Mouse (Mus musculus): ENCODE data around the gene Zbtb40. TPM values are rescaled to one million over a fixed set of nuclear protein-coding genes. Genes with fewer than 3 reads are reported as not detected.

The Zbtb40 gene
- polyA plus RNA-seq, 1 experiment from 2014 or later = 2.4 TPM

DNA sequence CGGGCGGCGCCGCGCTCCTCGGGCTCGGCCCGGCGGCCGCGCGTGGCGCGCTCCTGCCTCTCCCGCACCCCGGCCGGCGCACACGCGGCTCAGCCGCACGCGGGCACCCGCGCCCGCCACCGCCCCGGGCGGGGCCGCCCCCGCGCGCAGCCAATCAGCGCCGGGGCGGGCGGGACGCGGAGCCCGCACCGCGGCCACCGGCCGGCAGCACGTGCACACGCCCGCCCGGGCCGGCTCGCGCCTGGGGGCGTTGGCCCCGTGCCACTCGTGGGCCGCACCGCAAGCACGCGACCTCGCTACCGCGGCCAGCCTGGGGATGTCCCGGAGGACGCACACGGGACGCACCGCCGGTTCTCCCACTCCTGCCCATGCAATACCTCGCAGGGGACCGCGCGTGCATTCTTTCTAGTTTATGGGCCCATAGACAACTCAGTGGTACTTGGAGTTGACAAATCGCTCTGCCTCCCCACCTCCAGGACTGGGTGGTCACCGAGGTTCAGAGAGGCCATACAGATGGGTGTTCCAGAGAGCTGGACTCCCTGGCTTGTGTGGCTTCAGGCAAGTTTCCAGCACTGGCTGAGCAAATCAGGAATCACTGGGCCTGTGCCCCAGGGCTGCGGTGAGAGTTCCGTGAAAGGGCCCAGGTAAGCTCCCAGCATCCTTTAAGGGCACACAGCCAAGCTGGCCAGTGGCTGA, 91.7 kb downstream of the Zbtb40 start, which contains the start of gene Epha8:
Gene Epha8, minus strand, starts transcription at position 66 of the 696 bp plus-strand sequence.
- H3K9me3 ChIP-seq (replicated peaks) = no peaks in the 10 kb centered on the region
- peak within 1 kb of the TSS; percentile 75 for H3K4me2 ChIP-seq
- ATAC-seq (replicated peaks; ENCODE audit: insufficient number of reproducible peaks, insufficient read depth, low FRiP score, low read depth) = no peak
- no peak within 1 kb of the TSS for H3K27ac ChIP-seq
- WGBS = 3% methylated on average over 48 of the region's 75 CpGs
- H3K36me3 ChIP-seq = no peaks in the 10 kb centered on the region
- H3K4me3 ChIP-seq = peak within 1 kb of the TSS; percentile 42
- peaks cover 7% of the 10 kb centered on the region for H3K4me1 ChIP-seq (replicated peaks)
- no peak within 1 kb of the TSS for H3K9ac ChIP-seq
- peaks cover 97% of the 10 kb centered on the region for H3K27me3 ChIP-seq

DNA sequence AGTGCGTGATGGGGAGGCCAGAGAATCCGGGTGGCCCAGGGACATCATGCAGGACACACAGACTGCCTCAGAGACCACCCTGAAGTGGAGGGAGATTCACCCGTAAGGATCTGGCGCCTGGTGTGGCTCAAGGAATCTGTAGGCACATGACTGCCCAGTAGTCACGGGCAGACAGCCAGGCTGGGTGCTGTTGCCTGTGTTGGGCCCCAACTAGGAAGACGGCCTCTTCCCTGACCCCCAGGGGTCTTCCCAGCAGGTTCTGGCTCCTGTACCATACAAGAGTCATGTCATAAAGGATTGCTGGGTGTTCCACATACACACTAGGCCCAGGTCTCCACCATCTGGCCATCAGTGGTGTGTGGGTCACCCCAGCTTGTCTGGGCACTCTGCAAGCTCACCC, 94.0 kb downstream of the Zbtb40 start:
- ATAC-seq (replicated peaks; ENCODE audit: insufficient number of reproducible peaks, insufficient read depth, low FRiP score, low read depth) = no peak
- peaks cover 99% of the 10 kb centered on the region for H3K27me3 ChIP-seq
- no peak overlapping the region for H3K4me3 ChIP-seq
- 54% methylated on average over 6 of the region's 6 CpGs for WGBS
- no peaks in the 10 kb centered on the region for H3K36me3 ChIP-seq
- H3K27ac ChIP-seq = no peak overlapping the region
- H3K4me1 ChIP-seq (replicated peaks) = peaks cover 7% of the 10 kb centered on the region
- no peak overlapping the region for H3K9ac ChIP-seq
- H3K4me2 ChIP-seq = no peak overlapping the region
- no peaks in the 10 kb centered on the region for H3K9me3 ChIP-seq (replicated peaks)

DNA sequence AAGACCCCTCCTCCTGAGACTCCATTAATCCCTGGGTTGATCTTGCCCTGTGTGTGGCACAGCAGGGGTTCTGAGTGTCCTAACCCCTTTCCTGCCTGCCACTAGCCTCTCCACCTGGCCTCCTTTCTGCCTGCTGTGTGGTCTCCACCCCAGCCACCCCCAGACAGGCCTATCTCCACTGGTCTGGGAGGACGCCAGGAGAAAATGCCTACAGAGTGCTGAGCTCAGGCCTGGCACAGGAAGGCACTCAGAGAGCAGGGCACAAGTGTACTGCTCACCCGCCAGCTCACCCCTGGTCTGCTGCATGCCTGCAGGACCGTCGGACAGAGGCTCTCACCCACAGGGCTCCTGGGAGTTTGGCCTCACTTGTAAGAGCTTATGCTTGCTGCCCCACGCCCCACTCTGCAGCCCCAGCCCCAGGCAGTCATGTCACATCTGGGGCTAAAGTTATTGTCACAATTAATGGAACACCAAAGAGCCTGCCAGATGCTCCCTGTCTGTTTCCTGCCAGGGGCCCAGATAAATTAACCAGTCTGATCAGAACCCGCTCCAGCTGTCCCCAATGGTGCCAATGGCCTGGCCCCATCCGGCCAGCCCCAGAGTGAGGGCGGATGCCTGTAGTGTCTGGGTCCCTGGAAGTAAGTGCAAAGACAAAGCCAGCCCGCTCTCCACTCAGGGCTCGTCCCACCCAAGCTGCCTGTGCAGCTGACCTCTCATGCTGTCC, 99.2 kb downstream of the Zbtb40 start:
- no peak overlapping the region for H3K27ac ChIP-seq
- H3K4me3 ChIP-seq = no peak overlapping the region
- H3K9me3 ChIP-seq (replicated peaks) = no peaks in the 10 kb centered on the region
- peaks cover 96% of the 10 kb centered on the region for H3K27me3 ChIP-seq
- no peaks in the 10 kb centered on the region for H3K36me3 ChIP-seq
- H3K9ac ChIP-seq = no peak overlapping the region
- no peaks in the 10 kb centered on the region; the same call in 1 of the 2 replicates for H3K4me1 ChIP-seq (replicated peaks)
- 38% methylated on average over 10 of the region's 10 CpGs for WGBS
- peak; percentile 28; the same call in 1 of the 2 replicates for ATAC-seq (replicated peaks; ENCODE audit: insufficient number of reproducible peaks, insufficient read depth, low FRiP score, low read depth)
- no peak overlapping the region for H3K4me2 ChIP-seq

DNA sequence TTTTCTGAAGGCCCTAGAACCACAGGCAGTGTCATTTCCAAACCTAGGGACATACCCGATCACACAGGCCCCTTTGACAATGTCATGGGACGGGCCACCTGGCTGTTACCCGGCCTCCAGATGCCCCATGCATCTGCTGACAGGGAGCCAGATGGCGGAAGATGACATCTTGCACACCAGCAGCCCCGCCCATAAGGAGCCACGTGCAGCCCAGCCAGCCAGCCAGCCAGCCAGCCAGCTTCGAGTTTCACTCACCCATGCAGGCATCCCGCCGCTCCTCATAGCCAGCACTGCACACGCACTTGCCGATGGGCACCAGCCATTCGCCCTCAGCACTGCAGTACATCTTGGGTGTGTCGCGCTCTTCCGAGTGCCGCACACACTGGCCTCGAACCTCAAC, 103.2 kb downstream of the Zbtb40 start:
- Histone ChIP-seq H3K9ac (no peak overlapping the region), H3K4me3 (no peak overlapping the region), H3K36me3 (no peaks in the 10 kb centered on the region), H3K27me3 (peaks cover 96% of the 10 kb centered on the region), H3K27ac (no peak overlapping the region), H3K4me2 (no peak overlapping the region), H3K4me1 (replicated peaks) (peaks cover 9% of the 10 kb centered on the region), H3K9me3 (replicated peaks) (no peaks in the 10 kb centered on the region)
- WGBS = 64% methylated on average over 17 of the region's 17 CpGs
- ATAC-seq (replicated peaks; ENCODE audit: insufficient number of reproducible peaks, insufficient read depth, low FRiP score, low read depth) = no peak

DNA sequence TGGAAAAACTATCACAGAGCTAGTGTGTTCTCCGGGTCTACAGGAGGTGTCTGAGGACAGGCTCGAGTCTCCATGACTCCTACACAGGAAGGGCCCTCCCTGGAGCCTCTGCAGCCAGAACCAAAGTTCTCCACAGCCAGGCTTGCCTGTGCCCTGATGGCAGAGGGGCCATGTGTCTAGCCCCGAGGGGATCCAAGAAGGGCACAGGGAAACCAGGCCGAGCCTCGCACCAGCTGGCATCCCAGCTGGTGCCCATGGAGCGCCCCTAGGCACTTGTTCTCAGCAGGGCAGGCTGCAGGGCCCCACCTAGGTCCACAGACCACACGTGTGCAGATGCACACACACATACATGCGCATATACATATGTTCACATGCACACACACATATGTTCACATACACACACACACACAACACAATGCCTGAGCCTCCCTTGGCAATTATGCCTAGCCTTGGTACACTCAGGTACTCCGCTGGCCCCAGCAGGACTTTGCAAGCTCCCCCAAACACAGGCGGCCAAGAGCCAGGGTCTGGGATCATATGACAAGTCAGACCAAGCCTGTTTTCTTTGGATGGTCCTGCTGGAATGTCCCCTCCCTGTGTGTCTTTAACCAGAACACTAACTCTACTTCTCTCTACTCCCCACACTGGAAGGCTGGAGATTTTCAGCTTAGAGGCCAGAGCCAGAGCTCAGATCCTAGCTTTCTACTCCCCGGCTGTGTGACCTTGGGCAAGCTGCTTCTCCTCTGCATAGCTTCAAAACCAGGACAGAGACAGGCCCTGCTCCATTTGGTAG, 103.8 kb downstream of the Zbtb40 start:
- H3K4me2 ChIP-seq = no peak overlapping the region
- peaks cover 9% of the 10 kb centered on the region for H3K4me1 ChIP-seq (replicated peaks)
- H3K9ac ChIP-seq = no peak overlapping the region
- H3K4me3 ChIP-seq = no peak overlapping the region
- no peak overlapping the region for H3K27ac ChIP-seq
- peaks cover 96% of the 10 kb centered on the region for H3K27me3 ChIP-seq
- no peaks in the 10 kb centered on the region for H3K36me3 ChIP-seq
- no peak for ATAC-seq (replicated peaks; ENCODE audit: insufficient number of reproducible peaks, insufficient read depth, low FRiP score, low read depth)
- no peaks in the 10 kb centered on the region for H3K9me3 ChIP-seq (replicated peaks)
- 76% methylated on average over 11 of the region's 11 CpGs for whole genome bisulfite sequencing

DNA sequence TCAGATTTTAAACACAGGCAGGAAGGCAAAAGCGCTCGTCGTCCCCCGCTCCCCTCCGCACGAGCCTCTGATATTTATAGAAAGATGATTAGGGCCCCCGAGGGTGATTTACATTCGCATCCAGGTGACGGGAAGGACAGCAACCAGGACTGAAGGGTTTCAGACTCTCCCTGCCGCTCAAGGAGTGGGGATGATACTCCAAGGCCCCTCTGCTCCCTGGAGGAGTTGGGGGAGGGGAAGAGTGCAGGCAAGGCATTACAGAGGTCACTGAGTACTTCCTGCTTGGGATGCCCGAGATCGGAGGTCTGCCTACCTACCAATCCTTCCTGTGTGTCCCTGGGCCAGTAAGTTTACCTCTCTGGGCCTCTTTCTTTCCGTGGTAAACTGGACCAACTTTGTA, 105.4 kb downstream of the Zbtb40 start:
- H3K27me3 ChIP-seq = peaks cover 100% of the 10 kb centered on the region
- no peak for ATAC-seq (replicated peaks; ENCODE audit: insufficient number of reproducible peaks, insufficient read depth, low FRiP score, low read depth)
- H3K4me2 ChIP-seq = peak overlapping the region; percentile 41
- H3K36me3 ChIP-seq = no peaks in the 10 kb centered on the region
- H3K4me3 ChIP-seq = no peak overlapping the region
- H3K27ac ChIP-seq = no peak overlapping the region
- 16% methylated on average over 13 of the region's 13 CpGs for WGBS
- H3K9ac ChIP-seq = no peak overlapping the region
- peaks cover 9% of the 10 kb centered on the region for H3K4me1 ChIP-seq (replicated peaks)
- H3K9me3 ChIP-seq (replicated peaks) = no peaks in the 10 kb centered on the region

DNA sequence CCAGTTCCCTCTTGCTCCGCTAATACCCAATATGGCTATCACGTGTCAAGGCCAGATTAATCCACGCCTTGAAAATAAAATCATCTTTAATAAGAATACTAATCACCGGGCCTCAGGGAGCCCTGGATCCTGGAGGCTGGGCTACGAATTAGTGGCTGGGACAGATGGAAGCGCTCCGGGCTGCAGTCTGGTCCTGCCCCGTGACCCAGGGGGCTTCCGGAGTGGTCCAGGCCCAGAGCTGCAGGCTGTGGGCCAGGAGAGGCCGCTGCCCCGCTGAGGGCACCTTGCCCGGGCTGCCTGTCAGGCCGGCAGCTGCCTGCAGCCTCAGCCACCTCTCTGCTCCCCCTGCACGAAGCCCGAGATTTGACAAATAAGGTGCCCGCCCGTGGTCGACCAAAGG, 105.8 kb downstream of the Zbtb40 start:
- no peak for ATAC-seq (replicated peaks; ENCODE audit: insufficient number of reproducible peaks, insufficient read depth, low FRiP score, low read depth)
- Histone ChIP-seq H3K4me3 (no peak overlapping the region; the same call in 1 of the 2 replicates), H3K4me2 (peak overlapping the region; percentile 41), H3K27me3 (peaks cover 100% of the 10 kb centered on the region), H3K4me1 (replicated peaks) (peaks cover 9% of the 10 kb centered on the region), H3K9ac (no peak overlapping the region), H3K27ac (no peak overlapping the region), H3K36me3 (no peaks in the 10 kb centered on the region), H3K9me3 (replicated peaks) (no peaks in the 10 kb centered on the region)
- 18% methylated on average over 18 of the region's 18 CpGs for WGBS

DNA sequence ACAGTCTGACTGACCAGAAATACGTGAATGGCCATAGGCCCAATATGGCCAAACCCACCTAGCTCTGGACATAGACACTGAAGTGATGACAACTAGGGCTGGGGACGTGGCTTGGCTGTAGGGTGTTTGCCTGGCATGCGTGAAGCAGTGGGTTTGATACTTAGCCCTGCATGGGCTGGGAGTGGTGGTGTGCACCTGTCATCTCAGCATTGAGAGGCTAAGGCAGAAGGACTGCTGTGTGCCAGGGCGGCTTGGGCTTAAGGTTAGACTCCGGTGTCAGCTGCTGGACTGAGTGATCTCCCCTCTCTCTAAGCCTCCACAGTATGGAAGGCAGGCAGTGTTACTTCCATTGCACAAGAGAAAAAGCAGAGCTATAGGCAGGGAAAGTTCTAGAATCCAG, 110.7 kb downstream of the Zbtb40 start:
- H3K4me1 ChIP-seq (replicated peaks) = peaks cover 13% of the 10 kb centered on the region
- no peaks in the 10 kb centered on the region for H3K9me3 ChIP-seq (replicated peaks)
- H3K27me3 ChIP-seq = peaks cover 81% of the 10 kb centered on the region
- H3K36me3 ChIP-seq = no peaks in the 10 kb centered on the region
- H3K27ac ChIP-seq = no peak overlapping the region
- no peak for ATAC-seq (replicated peaks; ENCODE audit: insufficient number of reproducible peaks, insufficient read depth, low FRiP score, low read depth)
- H3K4me2 ChIP-seq = no peak overlapping the region
- WGBS = 74% methylated on average over 5 of the region's 5 CpGs
- no peak overlapping the region for H3K4me3 ChIP-seq
- H3K9ac ChIP-seq = no peak overlapping the region

DNA sequence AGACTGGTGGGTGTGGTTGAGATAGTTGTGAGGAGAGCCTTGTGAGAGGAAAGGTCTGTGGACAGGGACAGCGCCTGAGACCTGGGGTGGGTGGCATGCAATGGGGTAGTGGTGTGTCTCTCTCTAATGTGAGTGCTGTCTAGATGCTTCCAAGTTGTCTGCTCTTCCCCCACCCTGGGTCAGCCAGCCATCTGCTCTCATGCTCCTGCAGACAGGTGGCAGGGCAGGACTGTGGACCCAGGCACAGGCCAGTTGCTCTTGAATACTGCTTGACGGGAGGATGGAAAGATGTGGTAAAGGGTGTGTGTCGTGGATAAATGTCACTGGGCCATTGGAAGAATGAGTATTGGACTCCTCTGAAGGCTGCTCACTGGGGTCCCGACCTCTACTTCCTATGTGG, 111.3 kb downstream of the Zbtb40 start:
- H3K4me3 ChIP-seq = no peak overlapping the region
- H3K9ac ChIP-seq = no peak overlapping the region
- no peak for ATAC-seq (replicated peaks; ENCODE audit: insufficient number of reproducible peaks, insufficient read depth, low FRiP score, low read depth)
- H3K9me3 ChIP-seq (replicated peaks) = no peaks in the 10 kb centered on the region
- H3K4me2 ChIP-seq = no peak overlapping the region
- H3K4me1 ChIP-seq (replicated peaks) = peaks cover 8% of the 10 kb centered on the region
- peaks cover 81% of the 10 kb centered on the region for H3K27me3 ChIP-seq
- no peaks in the 10 kb centered on the region for H3K36me3 ChIP-seq
- H3K27ac ChIP-seq = no peak overlapping the region
- WGBS = 68% methylated on average over 4 of the region's 4 CpGs

DNA sequence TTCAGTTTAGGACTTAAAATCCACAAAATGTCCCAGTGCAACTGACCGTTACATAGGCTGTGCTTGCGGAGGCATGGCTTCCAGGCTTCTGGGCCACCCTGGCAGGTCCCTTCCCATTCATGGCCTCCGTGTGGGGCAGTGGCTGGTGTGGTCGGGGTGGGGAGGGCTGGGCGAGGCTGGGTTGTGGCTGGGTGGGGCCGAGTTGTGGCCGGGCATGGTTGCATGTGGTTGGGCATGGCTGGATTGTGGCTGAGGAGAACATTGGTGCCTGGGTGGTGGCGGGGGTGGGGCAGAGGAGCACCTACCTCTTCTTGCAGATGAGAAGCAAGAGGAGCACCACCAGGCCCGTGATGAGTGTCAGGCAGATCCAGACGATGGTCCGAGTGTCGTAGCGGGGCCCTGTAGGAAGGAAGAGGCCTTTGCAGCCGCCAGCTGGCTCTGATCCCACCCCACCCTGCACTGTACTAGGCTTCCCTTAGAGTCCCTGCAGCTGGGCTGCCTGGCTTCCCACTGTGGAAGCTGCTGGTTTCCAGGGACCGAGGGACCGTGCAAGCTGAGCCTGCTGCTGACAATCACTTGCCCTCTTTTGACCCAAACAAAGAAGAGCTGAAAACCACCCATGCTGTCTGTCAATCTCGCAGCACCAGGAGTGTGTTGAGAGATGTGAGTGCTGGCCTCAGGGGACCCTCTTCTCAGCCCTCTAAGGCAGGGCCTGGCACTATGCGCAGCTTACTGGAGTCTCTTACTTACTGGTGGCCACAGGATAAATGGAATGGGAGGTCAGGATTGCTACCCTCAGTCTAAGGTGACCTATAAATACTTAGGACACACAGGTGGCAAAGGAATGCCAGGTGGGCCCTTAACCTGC, 113.6 kb downstream of the Zbtb40 start:
- ATAC-seq (replicated peaks; ENCODE audit: insufficient number of reproducible peaks, insufficient read depth, low FRiP score, low read depth) = 0 out of 2 replicates have a peak, but pooled peaks have one; percentile 16

More for the DNA sequence above, 113.6 kb downstream of the Zbtb40 start:
- Histone ChIP-seq H3K9me3 (replicated peaks) (no peaks in the 10 kb centered on the region), H3K9ac (no peak overlapping the region), H3K4me2 (no peak overlapping the region), H3K36me3 (no peaks in the 10 kb centered on the region), H3K4me3 (no peak overlapping the region), H3K27me3 (peaks cover 81% of the 10 kb centered on the region), H3K27ac (no peak overlapping the region), H3K4me1 (replicated peaks) (peaks cover 8% of the 10 kb centered on the region)
- 30% methylated on average over 18 of the region's 18 CpGs for WGBS

Data from heart, embryonic 15.5 days (tissue).